ENCODE assay signal across 29 mouse cellular contexts in the genomic region with DNA sequence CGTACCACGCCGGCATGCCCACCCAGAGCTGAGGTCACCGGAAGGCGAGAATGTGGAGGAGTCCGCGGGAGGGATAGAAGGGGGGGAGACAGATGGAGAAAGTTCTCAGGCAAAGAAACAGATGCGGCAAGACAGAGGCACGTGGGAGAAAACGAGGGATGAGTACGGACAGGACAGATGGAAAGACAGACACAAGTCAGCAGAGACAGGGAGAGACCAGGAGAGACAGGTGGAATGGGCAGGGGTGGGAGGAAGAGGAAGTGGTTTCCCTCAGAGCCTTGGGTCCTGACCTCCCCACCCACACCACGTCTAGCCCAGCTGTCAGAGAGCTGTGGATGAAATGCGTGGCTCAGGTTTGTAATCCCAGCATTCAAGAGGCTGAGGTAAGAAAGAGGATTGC. TPM values are rescaled to one million over a fixed set of nuclear protein-coding genes. Genes with fewer than 3 reads are reported as not detected.
DNase-seq lines count a peak whose midpoint lies in the region; ATAC-seq and TF ChIP-seq lines count a peak whose summit lies in the region.
"Had no signal": no experiment of that assay in that cellular context is flagged by ENCODE, and none has a peak within 500 bp of the region (broad histone marks: within the 10 kb centered on the region; RNA-seq: fewer than 3 reads in every experiment).

No protein-coding gene starts in this region.

- H3K27me3 ChIP-seq in cerebellum, adult 2 months (ENCODE audit: control insufficient read depth, insufficient read depth, low read length) = no peaks in the 10 kb centered on the region
- no peaks in the 10 kb centered on the region for H3K27me3 ChIP-seq in myocyte (ENCODE audit: control insufficient read depth, insufficient read depth, insufficient read length)
- H3K27me3 ChIP-seq in hindbrain, embryonic 11.5 days (ENCODE audit: control insufficient read depth, insufficient read depth, low read length) = no peaks in the 10 kb centered on the region
- H3K27me3 ChIP-seq: hindbrain, embryonic 15.5 days; Patski had no signal

- WGBS in cerebellum, adult 2 months = 70% methylated on average over 13 of the region's 13 CpGs
- 72% methylated on average over 13 of the region's 13 CpGs for WGBS in hindbrain, embryonic 11.5 days

- no peaks in the 10 kb centered on the region for H3K9me3 ChIP-seq in hindbrain, embryonic 11.5 days (ENCODE audit: control insufficient read depth, low read length)
- H3K9me3 ChIP-seq: embryonic facial prominence, embryonic 10.5 days; embryonic facial prominence, embryonic 13.5 days; forebrain, embryonic 12.5 days; G1E; heart, embryonic 10.5 days; heart, embryonic 13.5 days; hindbrain, embryonic 12.5 days; hindbrain, embryonic 15.5 days had no signal

- no peak for ATAC-seq in hindbrain, embryonic 11.5 days (ENCODE audit: low FRiP score)
- ATAC-seq: forebrain, embryonic 16.5 days; intestine, postnatal 0 days; Patski had no signal

- no peak overlapping the region for H3ac ChIP-seq in myocyte (ENCODE audit: control insufficient read depth, insufficient read length)

- no peak overlapping the region for H3K9ac ChIP-seq in hindbrain, embryonic 11.5 days (ENCODE audit: low read depth, low read length)
- H3K9ac ChIP-seq: embryonic facial prominence, embryonic 13.5 days; forebrain, embryonic 12.5 days; heart, embryonic 13.5 days; hindbrain, embryonic 12.5 days; hindbrain, embryonic 15.5 days had no signal

- DNase-seq in cerebellum, adult 9-11 months = peak; percentile 21
- no peak for DNase-seq in cerebellum, adult 2 months
- peak; percentile 25 for DNase-seq in right cerebral cortex, postnatal 25 days
- DNase-seq in right cerebral cortex, postnatal 10 days (ENCODE audit: low spot score in 2 of 2) = no peak
- DNase-seq in hindbrain, embryonic 11.5 days (ENCODE audit: low spot score) = no peak
- DNase-seq: adrenal gland, postnatal 14 days; B cell, adult 2 months; cerebellum, adult 11 months; cerebellum, adult 8-10 months; cerebellum, postnatal 25 days; embryo, embryonic 11 days; gastrocnemius, postnatal 10 days; gastrocnemius, postnatal 36 days; heart, adult 2 months; heart, postnatal 14 days; heart, postnatal 4 days had no signal

- no peak for TF ChIP-seq CTCF in cerebellum, adult 2 months (IDR thresholded peaks at IDR 0.05; ENCODE audit: borderline replicate concordance, insufficient read depth, low read depth, low read length)

- no peak overlapping the region for H3K4me3 ChIP-seq in cerebellum, adult 2 months (replicated peaks; ENCODE audit: insufficient read depth, low read depth, low read length)
- no peak overlapping the region for H3K4me3 ChIP-seq in myocyte
- H3K4me3 ChIP-seq in hindbrain, embryonic 11.5 days (ENCODE audit: low read depth, low read length) = no peak overlapping the region
- H3K4me3 ChIP-seq: embryonic facial prominence, embryonic 10.5 days; embryonic facial prominence, embryonic 13.5 days; erythroblast, embryonic 14.5 days; forebrain, embryonic 12.5 days; heart, adult 2 months; heart, embryonic 10.5 days; heart, embryonic 13.5 days; hindbrain, embryonic 12.5 days; hindbrain, embryonic 15.5 days had no signal

- no peaks in the 10 kb centered on the region for H3K4me1 ChIP-seq in cerebellum, adult 2 months (ENCODE audit: control insufficient read depth, insufficient read depth, low read length)
- no peaks in the 10 kb centered on the region for H3K4me1 ChIP-seq in hindbrain, embryonic 11.5 days (replicated peaks; ENCODE audit: control insufficient read depth, insufficient read depth, low read length)
- H3K4me1 ChIP-seq: embryonic facial prominence, embryonic 13.5 days; forebrain, embryonic 12.5 days; heart, embryonic 13.5 days; hindbrain, embryonic 12.5 days; hindbrain, embryonic 15.5 days had no signal

- H3K36me3 ChIP-seq in myocyte (ENCODE audit: control insufficient read depth, insufficient read depth) = no peaks in the 10 kb centered on the region
- H3K36me3 ChIP-seq in hindbrain, embryonic 11.5 days (ENCODE audit: control insufficient read depth, insufficient read depth, low read length) = 0 out of 2 replicates have a peak, but pooled peaks cover 2% of the 10 kb centered on the region
- H3K36me3 ChIP-seq: embryonic facial prominence, embryonic 10.5 days; G1E; heart, embryonic 10.5 days; heart, embryonic 13.5 days had no signal

- no peak for TF ChIP-seq POLR2A in cerebellum, adult 2 months (IDR thresholded peaks at IDR 0.05; ENCODE audit: borderline replicate concordance, insufficient read depth, low read length)
- no peak for TF ChIP-seq POLR2A in myocyte (IDR thresholded peaks at IDR 0.05; ENCODE audit: insufficient read length, low read depth)

- H3K4me2 ChIP-seq in myocyte (ENCODE audit: low read depth) = no peak overlapping the region
- no peak overlapping the region for H3K4me2 ChIP-seq in hindbrain, embryonic 11.5 days (replicated peaks; ENCODE audit: low read depth, low read length)
- H3K4me2 ChIP-seq: embryonic facial prominence, embryonic 13.5 days; forebrain, embryonic 12.5 days; heart, embryonic 13.5 days; hindbrain, embryonic 12.5 days; hindbrain, embryonic 15.5 days had no signal

- no peaks in the 10 kb centered on the region for H3K79me2 ChIP-seq in myocyte (ENCODE audit: control insufficient read depth, insufficient read depth)

- H3K27ac ChIP-seq in cerebellum, adult 2 months (ENCODE audit: insufficient read depth, low read length) = no peak overlapping the region
- H3K27ac ChIP-seq in hindbrain, embryonic 11.5 days (ENCODE audit: low read depth, low read length) = no peak overlapping the region
- H3K27ac ChIP-seq: embryonic facial prominence, embryonic 10.5 days; embryonic facial prominence, embryonic 13.5 days; forebrain, embryonic 12.5 days; heart, adult 2 months; heart, embryonic 10.5 days; heart, embryonic 13.5 days; hindbrain, embryonic 12.5 days; hindbrain, embryonic 15.5 days had no signal

TF ChIP-seq in myocyte, 11 proteins besides CTCF, POLR2A, EP300 and RAD21:
- TF ChIP-seq E2F4 (IDR thresholded peaks at IDR 0.05; ENCODE audit: insufficient read depth) = no peak
- peak in 2 of 3 experiments; percentile 25 to 86 for TF ChIP-seq MYOG (IDR thresholded peaks at IDR 0.05; ENCODE audit: control insufficient read depth in 1 of 3, insufficient read depth in 1 of 3, insufficient read length in 2 of 3, low read depth in 2 of 3)
- peak; percentile 29 for TF ChIP-seq TCF12 (IDR thresholded peaks at IDR 0.05; ENCODE audit: insufficient read depth, poor library complexity, severe bottlenecking)
- peak in 2 of 3 experiments; percentile 80 to 97 for TF ChIP-seq MYOD1 (IDR thresholded peaks at IDR 0.05; ENCODE audit: control insufficient read depth in 1 of 3, insufficient read length in 2 of 3, low read depth in 2 of 3)

RNA-seq across cellular contexts. Expression of gene Hrc, which starts 11.8 kb away (rescaled TPM):
- polyA plus RNA-seq in cerebellum, adult 2 months (2012; rRNA removed) = 0.11 and 0.31 TPM in 2 replicates
- 173 TPM for polyA plus RNA-seq in myocyte (2012; fragmentation: generic; extraction: Trizol)
- 0.68 and 0.77 TPM in 2 replicates for polyA plus RNA-seq in hindbrain, embryonic 11.5 days (2014; fragmentation: Nextera tagmentation; extraction: Ambion mirVana)
- polyA plus RNA-seq: erythroblast, embryonic 14.5 days; forebrain, embryonic 16.5 days; G1E had no signal

RNA-seq across cellular contexts. Expression of gene Trpm4, which starts 13.3 kb away (rescaled TPM):
- polyA plus RNA-seq in cerebellum, adult 2 months (2012; rRNA removed) = 17.5 and 18.9 TPM in 2 replicates
- 27.3 TPM for polyA plus RNA-seq in myocyte (2012; fragmentation: generic; extraction: Trizol)
- 5.2 and 6.9 TPM in 2 replicates for polyA plus RNA-seq in hindbrain, embryonic 11.5 days (2014; fragmentation: Nextera tagmentation; extraction: Ambion mirVana)

RNA-seq across cellular contexts. Expression of gene Ppfia3, which starts 19.9 kb away (rescaled TPM):
- polyA plus RNA-seq in cerebellum, adult 2 months (2012; rRNA removed) = 84.3 and 85.9 TPM in 2 replicates
- 6.6 TPM for polyA plus RNA-seq in myocyte (2012; fragmentation: generic; extraction: Trizol)
- 8.2 and 9.5 TPM in 2 replicates for polyA plus RNA-seq in hindbrain, embryonic 11.5 days (2014; fragmentation: Nextera tagmentation; extraction: Ambion mirVana)

RNA-seq across cellular contexts. Expression of gene Lin7b, which starts 23.5 kb away (rescaled TPM):
- 92.6 and 103 TPM in 2 replicates for polyA plus RNA-seq in cerebellum, adult 2 months (2012; rRNA removed)
- polyA plus RNA-seq in myocyte (2012; fragmentation: generic; extraction: Trizol) = 2.4 TPM
- polyA plus RNA-seq in hindbrain, embryonic 11.5 days (2014; fragmentation: Nextera tagmentation; extraction: Ambion mirVana) = 0.92 and 1.7 TPM in 2 replicates
- polyA plus RNA-seq: erythroblast, embryonic 14.5 days had no signal

RNA-seq across cellular contexts. Expression of gene Snrnp70, which starts 48.6 kb away (rescaled TPM):
- 807 and 849 TPM in 2 replicates for polyA plus RNA-seq in cerebellum, adult 2 months (2012; rRNA removed)
- polyA plus RNA-seq in myocyte (2012; fragmentation: generic; extraction: Trizol) = 189 TPM
- polyA plus RNA-seq in hindbrain, embryonic 11.5 days (2014; fragmentation: Nextera tagmentation; extraction: Ambion mirVana) = 76.5 and 114 TPM in 2 replicates

Comparison
In these comparisons a context has a peak if more than half of its experiments do, and no peak if none do; other contexts are left out.
1. DNase-seq: peak in cerebellum, adult 9-11 months (single experiment) and right cerebral cortex, postnatal 25 days (single experiment); none in cerebellum, adult 2 months (0 of 2), right cerebral cortex, postnatal 10 days (0 of 2) and hindbrain, embryonic 11.5 days (single experiment).
2. RNA of gene Hrc, which starts 11.8 kb away (polyA plus RNA-seq): 173 TPM in myocyte (single experiment); 0.68 to 0.77 TPM in hindbrain, embryonic 11.5 days and 0.11 to 0.31 TPM in cerebellum, adult 2 months; every median in the first group is over 10 times any median in the second.